Mouse (Mus musculus) layer of hippocampus, adult 18-20 months (tissue): ENCODE measurements around the gene Sec61a2. TPM values are rescaled to one million over a fixed set of nuclear protein-coding genes. Genes with fewer than 3 reads are reported as not detected.

Source experiments
- DNase-seq, 2 experiments: peaks; one replicate each; pipeline ENCODE4 v3.0.0; 2022; ENCODE audit warnings: low spot score in 2 of 2
- long read RNA-seq: library from polyadenylated mRNA; stranded (forward); transcript quantifications from one replicate; pipeline ENCODE4 v2.0.0, GENCODE M21; 2021
- total RNA-seq, 2 experiments: library from RNA; stranded (reverse); gene quantifications; 2 replicates each; pipeline ENCODE4 v1.2.3; 2021

Sec61a2 gene
- 10 to 100 TPM; 81.5 to 86.6 TPM for total RNA-seq
- long read RNA-seq, transcript Sec61a2-202 (12 exons, 2,448 nt), result major isoform, 46 of 57 reads
- long read RNA-seq, partial matches to known transcripts, result 2 of 57 reads
- long read RNA-seq, other reads (novel, unspliced or antisense), result 8 of 57 reads

- DNase-seq, result peak; percentile 99 to 100
Observed at GRCm38 (mm10) chr2:5894843-5895570, at the start of gene Sec61a2. Gene Sec61a2, minus strand, starts transcription at chr2:5895432.

DNA sequence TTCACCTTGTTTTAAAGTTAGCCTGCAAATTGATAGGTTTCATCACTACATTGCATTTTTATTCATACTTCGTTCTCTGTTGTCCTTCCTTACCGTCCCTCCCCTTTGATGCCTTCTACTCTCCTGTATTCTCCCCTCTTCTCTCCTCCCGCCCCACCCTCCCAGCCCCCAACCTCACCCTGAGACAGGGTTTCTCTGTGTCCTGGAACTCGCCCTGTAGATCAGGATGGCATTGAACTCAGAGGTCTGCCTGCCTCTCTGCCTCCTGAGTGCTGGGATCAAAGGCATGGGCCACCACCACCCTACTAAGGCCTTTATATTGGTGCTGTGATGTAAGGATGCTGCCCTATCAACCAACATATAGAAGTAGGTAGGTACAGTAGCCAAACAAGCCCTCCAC lies 47.8 kb upstream of the Sec61a2 start:
- DNase-seq, result no peak

- peak; percentile 65 to 70 for DNase-seq
Observed at GRCm38 (mm10) chr2:5942416-5943032, 47.3 kb upstream of the Sec61a2 start, which contains the start of gene Dhtkd1. Gene Dhtkd1, minus strand, starts transcription at chr2:5942792.

DNA sequence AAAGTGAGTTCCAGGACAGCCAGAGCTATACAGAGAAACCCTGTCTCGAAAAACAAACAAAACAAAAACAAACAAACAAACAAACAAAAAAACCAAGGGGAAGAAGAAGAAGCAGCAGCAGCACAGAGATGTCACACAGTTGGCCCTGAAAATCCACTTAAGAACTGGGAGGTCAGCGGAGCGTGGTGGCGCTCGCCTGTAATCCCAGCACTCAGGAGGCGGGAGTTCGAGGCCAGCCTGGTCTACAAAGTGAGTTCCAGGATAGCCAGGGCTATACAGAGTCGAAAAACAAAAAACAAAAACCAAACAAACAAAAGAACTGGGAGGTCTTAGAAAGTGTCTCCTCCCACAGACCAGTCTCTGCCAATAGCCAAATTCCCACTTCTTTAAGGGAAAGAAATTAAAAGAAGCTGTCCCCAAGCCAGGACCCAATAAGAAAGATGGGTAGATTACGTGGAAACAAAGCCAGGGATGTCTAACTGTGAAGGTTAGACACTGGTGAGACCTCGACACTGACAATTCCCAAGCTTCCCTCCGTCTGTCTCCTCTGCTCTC lies 46.7 kb upstream of the Sec61a2 start:
- DNase-seq, result no peak

GRCm38 (mm10) chr2:5940936-5941335 lies 45.7 kb upstream of the Sec61a2 start:
- no peak for DNase-seq

- no peak for DNase-seq
Observed at GRCm38 (mm10) chr2:5939911-5940310, 44.7 kb upstream of the Sec61a2 start.

DNA sequence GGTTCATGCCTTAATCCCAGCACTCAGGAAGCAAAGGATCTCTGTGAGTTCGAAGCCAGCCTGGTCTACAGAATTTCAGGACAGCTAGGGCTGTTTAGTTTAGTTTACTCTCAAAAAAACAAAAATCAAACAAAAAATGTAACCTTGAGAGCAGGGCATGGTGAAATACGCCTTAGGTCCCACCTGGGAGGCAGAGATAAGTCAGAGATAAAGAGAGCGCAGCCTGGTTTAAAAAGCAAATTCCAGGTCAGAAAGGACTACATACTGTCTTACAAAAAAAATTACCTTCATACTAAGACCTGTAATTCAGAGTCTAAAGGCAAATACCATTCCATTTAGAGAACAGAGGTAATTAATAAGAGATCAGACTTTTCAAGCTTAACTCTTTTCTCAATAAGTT lies 44.1 kb upstream of the Sec61a2 start:
- DNase-seq, result no peak

DNA sequence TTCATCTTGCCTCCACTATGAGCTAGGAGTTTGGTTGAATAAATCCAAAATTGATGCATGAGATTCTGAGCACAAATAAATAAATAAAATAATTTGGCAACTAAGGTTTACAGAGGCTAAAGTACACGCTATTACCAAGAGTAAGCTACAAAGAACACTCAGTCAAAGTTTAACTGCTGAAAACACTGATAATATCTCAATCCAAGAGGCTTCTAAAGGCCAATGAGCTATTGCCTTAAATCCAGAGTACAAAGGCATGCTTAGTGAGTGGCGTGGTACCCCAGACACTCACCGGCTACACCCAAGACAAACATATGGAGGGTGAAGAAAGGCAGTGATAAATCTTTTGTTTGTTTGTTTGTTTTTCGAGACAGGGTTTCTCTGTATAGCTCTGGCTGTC lies 41.3 kb upstream of the Sec61a2 start:
- DNase-seq, result no peak

DNA sequence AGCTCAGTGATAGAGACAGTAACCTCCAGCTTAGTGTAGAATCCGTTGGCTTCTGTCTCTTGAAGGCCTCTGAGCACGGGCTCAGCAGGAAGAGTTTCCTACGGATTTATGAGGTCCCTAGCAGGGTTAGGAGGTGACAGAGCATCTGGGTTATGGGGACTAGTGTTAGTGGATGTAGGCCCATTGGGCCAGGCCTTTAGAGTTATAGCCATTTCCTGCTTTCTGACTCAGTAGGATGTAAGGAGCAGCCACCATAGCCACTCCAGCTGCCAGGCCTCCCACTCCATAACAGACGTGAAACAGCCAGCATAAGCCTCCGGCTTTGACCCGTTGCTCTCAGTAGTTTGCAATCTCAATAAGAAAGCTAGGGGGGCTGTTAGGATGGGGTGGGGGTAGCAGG lies 40.8 kb upstream of the Sec61a2 start:
- no peak for DNase-seq

DNA sequence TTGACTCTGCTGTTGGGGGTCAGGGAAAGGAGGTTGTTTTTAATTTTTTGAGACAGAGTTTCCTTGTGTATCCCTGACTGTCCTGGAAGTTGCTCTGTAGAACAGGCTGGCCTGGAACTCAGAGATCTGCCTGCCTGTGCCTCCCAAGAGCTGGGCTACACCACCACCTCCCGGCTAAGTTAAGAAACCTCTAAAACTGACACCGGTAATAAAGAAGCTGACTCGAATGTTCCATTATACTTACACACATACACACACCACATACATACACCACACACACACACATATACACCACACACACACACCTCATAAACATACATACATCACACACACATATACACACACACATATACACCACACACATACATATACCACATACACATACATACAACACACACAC lies 39.7 kb upstream of the Sec61a2 start:
- DNase-seq, result no peak

DNA sequence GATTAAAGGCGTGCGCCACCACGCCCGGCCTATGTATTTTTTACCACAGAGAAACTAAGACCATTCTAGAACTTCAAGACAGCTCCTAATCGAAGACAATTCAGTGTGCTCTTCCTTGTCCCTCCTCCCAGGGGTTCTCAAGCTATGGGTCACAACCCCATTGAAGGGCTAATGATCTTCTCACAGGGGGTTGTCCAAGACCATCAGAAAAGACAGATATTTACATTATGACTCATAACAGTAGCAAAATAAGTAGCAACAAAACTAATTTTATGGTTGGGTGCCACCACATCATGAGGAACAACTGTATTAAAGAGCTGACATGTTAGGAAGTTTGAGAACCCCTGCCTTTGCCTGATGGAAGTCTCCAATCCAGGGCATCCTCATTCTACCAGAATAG lies 36.7 kb upstream of the Sec61a2 start:
- DNase-seq, result no peak

DNA sequence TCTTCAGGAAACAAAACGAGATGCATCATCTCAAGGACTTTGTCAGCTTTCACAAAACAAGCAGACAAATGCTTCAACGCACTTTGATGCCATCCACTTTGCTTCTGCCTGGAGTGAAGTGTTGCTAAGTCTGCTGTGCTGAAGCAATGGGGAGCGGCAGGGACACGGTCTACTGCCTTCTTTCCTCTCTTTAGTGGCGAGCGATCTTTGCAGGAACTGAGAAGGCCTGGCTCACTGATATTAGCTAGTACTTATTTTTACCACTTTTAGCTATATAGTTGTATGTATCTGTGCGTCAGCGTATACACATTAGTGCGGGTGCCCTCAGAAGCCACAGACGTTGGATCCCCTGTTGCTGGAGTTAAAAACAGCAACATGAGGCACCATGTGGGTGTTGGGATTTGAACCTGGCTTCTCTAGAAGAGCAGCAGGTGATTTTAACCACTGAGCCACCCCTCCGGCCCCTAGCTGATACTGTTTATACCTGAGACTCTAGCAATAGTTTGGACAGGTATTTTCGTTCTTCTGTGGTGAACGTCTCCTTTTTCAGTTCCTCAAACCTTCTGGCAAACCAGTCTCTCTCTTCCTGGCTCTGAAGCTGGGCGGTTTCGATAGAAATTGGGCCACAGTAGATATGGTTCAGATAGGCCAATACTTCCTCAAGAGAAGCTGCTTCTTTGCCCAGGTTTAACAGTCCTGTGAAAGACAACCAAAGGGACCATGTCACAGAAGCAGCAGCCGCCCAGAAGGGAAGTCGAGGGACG lies 35.2 kb upstream of the Sec61a2 start:
- no peak for DNase-seq

DNA sequence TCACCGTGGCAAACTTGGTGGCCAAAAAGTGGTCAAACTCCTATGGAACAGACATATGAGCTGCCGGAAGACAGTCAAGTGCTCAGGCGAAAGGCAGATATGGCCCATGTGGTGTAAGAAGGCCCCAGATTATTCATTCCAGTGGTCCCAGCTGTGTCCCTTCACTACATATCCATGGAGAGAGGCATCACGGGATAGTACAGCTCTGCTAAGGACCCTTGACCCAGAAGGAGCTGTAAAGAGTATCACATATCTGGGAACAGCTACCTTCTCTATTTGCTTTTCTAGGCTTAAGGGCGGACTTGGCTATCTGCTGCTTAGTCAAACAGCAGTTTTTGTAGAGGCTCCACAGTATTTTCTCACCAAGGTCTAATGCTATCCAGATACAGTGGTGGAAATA lies 34.6 kb upstream of the Sec61a2 start:
- no peak for DNase-seq

DNA sequence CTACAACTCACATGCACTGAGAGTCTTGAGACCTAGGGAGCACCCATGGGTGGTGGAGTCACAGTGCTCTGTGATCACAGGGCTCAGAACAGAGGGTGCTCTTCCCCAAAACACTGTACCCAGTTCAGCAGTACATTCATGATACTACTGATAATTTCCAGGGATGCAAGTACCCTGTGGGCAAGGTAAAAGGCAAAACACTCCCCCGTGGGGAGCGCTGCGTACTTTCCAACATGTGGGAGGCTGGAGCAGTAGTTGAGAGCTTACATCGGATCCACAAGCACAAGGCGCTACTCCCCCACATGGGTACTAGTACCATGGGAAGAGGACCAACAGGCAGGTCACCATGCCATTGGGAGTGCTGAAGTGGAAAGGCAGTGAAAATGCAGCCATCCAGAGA lies 32.2 kb upstream of the Sec61a2 start:
- no peak for DNase-seq

GRCm38 (mm10) chr2:5923786-5924185 lies 28.6 kb upstream of the Sec61a2 start:
- DNase-seq, result no peak

- no peak for DNase-seq
Observed at GRCm38 (mm10) chr2:5922823-5923222, 27.6 kb upstream of the Sec61a2 start.

DNA sequence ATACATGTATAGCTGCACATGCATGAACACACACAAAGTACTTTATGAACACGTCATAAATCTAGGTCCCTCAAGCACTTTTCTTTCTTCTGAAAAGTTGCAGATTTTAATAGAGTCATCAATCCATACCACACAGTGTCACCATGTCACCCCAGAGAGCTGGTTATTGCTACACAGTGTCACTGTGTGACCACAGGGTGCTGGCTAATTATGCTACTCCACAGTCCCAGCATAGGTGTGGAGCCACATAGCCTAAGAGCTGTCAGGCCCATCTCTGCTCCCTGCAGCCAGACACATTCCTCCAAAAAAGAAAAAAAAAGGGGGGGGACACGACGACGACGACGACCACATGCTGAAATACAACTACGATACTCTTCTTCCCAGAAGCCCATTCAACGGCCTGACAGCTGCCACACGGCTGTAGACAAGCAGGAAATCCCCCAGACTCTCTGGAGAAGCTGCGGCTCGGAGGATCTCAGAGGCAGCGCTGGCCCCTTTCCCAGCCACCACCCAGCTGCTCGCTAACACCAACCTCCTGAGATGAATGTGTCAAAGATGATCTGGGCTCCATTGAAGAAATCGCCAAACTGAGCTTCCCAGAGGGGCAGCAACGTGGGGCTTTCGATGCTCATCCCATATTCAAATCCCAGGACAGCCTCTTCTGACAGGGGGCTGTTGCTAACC lies 16.2 kb upstream of the Sec61a2 start:
- DNase-seq, result no peak

DNA sequence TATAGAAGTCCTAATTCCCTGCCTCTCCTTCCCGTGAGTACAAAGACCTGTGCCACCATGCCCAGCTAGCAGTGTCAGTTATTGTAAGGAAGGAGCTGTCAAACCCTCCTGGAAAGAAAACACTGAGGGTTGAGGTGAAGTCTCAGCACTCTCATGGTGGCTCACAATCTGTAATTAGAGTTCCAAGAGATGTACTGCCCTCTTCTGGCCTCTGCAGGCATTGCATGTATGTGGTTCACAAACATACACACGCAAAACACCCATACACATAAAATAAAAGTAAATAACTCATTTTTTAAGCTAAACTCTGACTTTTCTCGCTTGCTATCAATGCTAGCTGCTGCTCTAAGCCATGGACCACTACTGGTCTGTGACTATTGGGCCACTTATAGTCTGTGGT lies 11.4 kb upstream of the Sec61a2 start:
- peak in 1 of 2 experiments; percentile 32 for DNase-seq

DNA sequence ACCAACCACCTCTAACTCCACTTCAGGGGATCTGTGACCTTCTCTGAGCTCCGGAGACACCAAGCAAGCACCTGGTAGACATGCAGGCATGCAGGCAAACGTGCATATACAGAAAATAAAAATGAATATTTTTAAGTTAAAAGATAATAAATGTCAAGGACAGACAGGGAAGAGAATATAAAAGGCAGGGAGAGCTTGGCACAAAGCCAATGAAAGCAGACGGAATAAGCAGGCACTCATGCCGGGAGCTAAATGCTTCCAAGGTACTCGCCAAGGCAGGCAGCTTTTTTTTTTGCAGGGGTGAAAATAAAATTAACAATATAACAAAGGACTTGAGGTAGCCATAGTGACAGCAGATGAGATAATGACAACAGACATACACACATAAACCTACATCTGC lies 10.9 kb upstream of the Sec61a2 start:
- DNase-seq, result peak; percentile 45 to 82

- peak in 1 of 2 experiments; percentile 31 for DNase-seq
Observed at GRCm38 (mm10) chr2:5900145-5900544, 4.9 kb upstream of the Sec61a2 start.

GRCm38 (mm10) chr2:5894296-5894695 lies 936 bp downstream of the Sec61a2 start:
- DNase-seq, result peak in 1 of 2 experiments; percentile 12
